8 mouse cellular contexts compared by ENCODE assay signal in genomic region chr14:122223461-122224102, GRCm38 (mm10). TPM values are rescaled to one million over a fixed set of nuclear protein-coding genes. Genes with fewer than 3 reads are reported as not detected.
A peak's percentile ranks its signal among the peaks of the same experiment; 100 is the strongest.
DNase-seq lines count a peak whose midpoint lies in the region; ATAC-seq and TF ChIP-seq lines count a peak whose summit lies in the region.

No protein-coding gene starts in this region.

- peak; percentile 93 for TF ChIP-seq CTCF in heart, adult 2 months (IDR thresholded peaks at IDR 0.05)
- TF ChIP-seq CTCF in kidney, adult 2 months (conservative IDR thresholded peaks at IDR 0.05; ENCODE audit: insufficient read depth, insufficient read length, low read depth, low read length), result peak; percentile 83

- DNase-seq in 3134 (ENCODE audit: extremely low read depth, insufficient read length, low spot score), result peak; percentile 15
- DNase-seq in adrenal gland, postnatal 14 days, result peak; percentile 81
- peak; percentile 72 for DNase-seq in heart, adult 2 months
- DNase-seq in kidney, adult 2 months, result peak; percentile 82
- peak; percentile 86 for DNase-seq in limb, embryonic 11.5 days (ENCODE audit: low spot score)
- DNase-seq in spleen, adult 18-20 months, result peak; percentile 20 to 66

- no peaks in the 10 kb centered on the region for H3K79me2 ChIP-seq in heart, adult 2 months (replicated peaks; ENCODE audit: control insufficient read depth, insufficient read depth, low read length)

- peaks cover 37% of the 10 kb centered on the region for H3K27me3 ChIP-seq in embryonic facial prominence, embryonic 12.5 days
- no peaks in the 10 kb centered on the region for H3K27me3 ChIP-seq in heart, adult 2 months (ENCODE audit: control insufficient read depth, insufficient read depth, low read length)
- no peaks in the 10 kb centered on the region for H3K27me3 ChIP-seq in kidney, adult 2 months (replicated peaks; ENCODE audit: control insufficient read depth, insufficient read depth, low read length)
- peaks cover 3% of the 10 kb centered on the region; the same call in 1 of the 2 replicates for H3K27me3 ChIP-seq in limb, embryonic 11.5 days (ENCODE audit: control insufficient read depth, insufficient read depth, low read length)
- H3K27me3 ChIP-seq in midbrain, embryonic 13.5 days, result peaks cover 43% of the 10 kb centered on the region

- no peaks in the 10 kb centered on the region for H3K9me3 ChIP-seq in embryonic facial prominence, embryonic 12.5 days
- no peaks in the 10 kb centered on the region for H3K9me3 ChIP-seq in limb, embryonic 11.5 days (ENCODE audit: control insufficient read depth, low read length)
- peaks cover 5% of the 10 kb centered on the region; the same call in 1 of the 2 replicates for H3K9me3 ChIP-seq in midbrain, embryonic 13.5 days

- intact Hi-C loops in heart, adult 2 months (cut with DNase I), result loop anchor here (1.0 to 5.0 kb wide), 3 partner anchors 415 to 1089 kb away; no protein-coding TSS in a partner anchor

- TF ChIP-seq EP300 in heart, adult 2 months (IDR thresholded peaks at IDR 0.05; ENCODE audit: insufficient read depth, low read depth, low read length), result peak; percentile 71; the same call in 1 of the 2 replicates

- ATAC-seq in embryonic facial prominence, embryonic 12.5 days (ENCODE audit: insufficient number of reproducible peaks, insufficient read depth, low FRiP score, low TSS enrichment), result peak; percentile 81
- peak; percentile 75 for ATAC-seq in limb, embryonic 11.5 days (ENCODE audit: insufficient number of reproducible peaks, low FRiP score, low TSS enrichment, low read depth)
- ATAC-seq in midbrain, embryonic 13.5 days, result peak; percentile 92

- H3K9ac ChIP-seq in embryonic facial prominence, embryonic 12.5 days, result no peak overlapping the region
- no peak overlapping the region for H3K9ac ChIP-seq in heart, adult 2 months (ENCODE audit: low read depth, low read length)
- H3K9ac ChIP-seq in limb, embryonic 11.5 days (ENCODE audit: low read length), result no peak overlapping the region
- H3K9ac ChIP-seq in midbrain, embryonic 13.5 days (replicated peaks), result no peak overlapping the region

- no peak overlapping the region for H3K4me3 ChIP-seq in embryonic facial prominence, embryonic 12.5 days
- H3K4me3 ChIP-seq in heart, adult 2 months, result peak overlapping the region; percentile 29; the same call in 1 of the 2 replicates
- peak overlapping the region; percentile 48; the same call in 1 of the 2 replicates for H3K4me3 ChIP-seq in kidney, adult 2 months (ENCODE audit: insufficient read depth, low read depth, low read length)
- no peak overlapping the region for H3K4me3 ChIP-seq in limb, embryonic 11.5 days (ENCODE audit: low read depth, low read length)
- no peak overlapping the region for H3K4me3 ChIP-seq in midbrain, embryonic 13.5 days (replicated peaks)

- no peak overlapping the region for H3K27ac ChIP-seq in embryonic facial prominence, embryonic 12.5 days
- no peak overlapping the region for H3K27ac ChIP-seq in heart, adult 2 months
- H3K27ac ChIP-seq in kidney, adult 2 months (ENCODE audit: insufficient read depth, low read depth, low read length), result no peak overlapping the region
- H3K27ac ChIP-seq in limb, embryonic 11.5 days (replicated peaks; ENCODE audit: low read depth, low read length), result no peak overlapping the region
- H3K27ac ChIP-seq in midbrain, embryonic 13.5 days, result 0 out of 2 replicates have a peak overlapping the region, but pooled peaks have one; percentile 37

- TF ChIP-seq POLR2A in heart, adult 2 months (IDR thresholded peaks at IDR 0.05; ENCODE audit: insufficient read depth, low read depth, low read length), result no peak
- no peak for TF ChIP-seq POLR2A in kidney, adult 2 months (IDR thresholded peaks at IDR 0.05; ENCODE audit: low read depth, low read length)

- H3K4me1 ChIP-seq in embryonic facial prominence, embryonic 12.5 days, result peaks cover 4% of the 10 kb centered on the region; the same call in 1 of the 2 replicates
- H3K4me1 ChIP-seq in heart, adult 2 months (ENCODE audit: control insufficient read depth, insufficient read depth, low read length), result no peaks in the 10 kb centered on the region
- no peaks in the 10 kb centered on the region for H3K4me1 ChIP-seq in kidney, adult 2 months (ENCODE audit: control insufficient read depth, insufficient read depth, low read length)
- H3K4me1 ChIP-seq in limb, embryonic 11.5 days (ENCODE audit: control insufficient read depth, insufficient read depth, low read length), result peaks cover 13% of the 10 kb centered on the region
- H3K4me1 ChIP-seq in midbrain, embryonic 13.5 days (replicated peaks), result peaks cover 31% of the 10 kb centered on the region

- H3K4me2 ChIP-seq in embryonic facial prominence, embryonic 12.5 days (replicated peaks), result no peak overlapping the region
- H3K4me2 ChIP-seq in limb, embryonic 11.5 days (ENCODE audit: low read depth, severe bottlenecking), result no peak overlapping the region
- H3K4me2 ChIP-seq in midbrain, embryonic 13.5 days (replicated peaks), result 0 out of 2 replicates have a peak overlapping the region, but pooled peaks have one; percentile 9

- H3K36me3 ChIP-seq in embryonic facial prominence, embryonic 12.5 days, result no peaks in the 10 kb centered on the region
- no peaks in the 10 kb centered on the region for H3K36me3 ChIP-seq in heart, adult 2 months (ENCODE audit: control insufficient read depth, insufficient read depth, low read length)
- no peaks in the 10 kb centered on the region for H3K36me3 ChIP-seq in kidney, adult 2 months (ENCODE audit: control insufficient read depth, insufficient read depth, low read length)
- no peaks in the 10 kb centered on the region for H3K36me3 ChIP-seq in limb, embryonic 11.5 days (ENCODE audit: control insufficient read depth, insufficient read depth, low read length)
- H3K36me3 ChIP-seq in midbrain, embryonic 13.5 days, result no peaks in the 10 kb centered on the region

- 20% methylated on average over 9 of the region's 9 CpGs for WGBS in embryonic facial prominence, embryonic 12.5 days
- WGBS in heart, adult 2 months, result 21% methylated on average over 9 of the region's 9 CpGs
- WGBS in kidney, adult 2 months, result 20% methylated on average over 9 of the region's 9 CpGs
- 23% methylated on average over 9 of the region's 9 CpGs for WGBS in limb, embryonic 11.5 days
- WGBS in midbrain, embryonic 13.5 days, result 25% methylated on average over 9 of the region's 9 CpGs

RNA-seq across cellular contexts. Expression of gene Clybl, which starts 42.1 kb away (rescaled TPM):
- 104 and 111 TPM in 2 replicates for total RNA-seq in adrenal gland, postnatal 14 days (2021)
- polyA plus RNA-seq in embryonic facial prominence, embryonic 12.5 days (2016; fragmentation: Nextera tagmentation; extraction: Ambion mirVana), result 23.1 and 23.8 TPM in 2 replicates
- total RNA-seq in heart, adult 2 months (2021), result 100 to 1,000 TPM; 115 to 131 TPM
- polyA plus RNA-seq in heart, adult 2 months (2012; rRNA removed), result 50.3 and 90.5 TPM in 2 replicates
- polyA plus RNA-seq in kidney, adult 2 months (2012; rRNA removed), result 62.1 and 66.7 TPM in 2 replicates
- polyA plus RNA-seq in limb, embryonic 11.5 days (2014; fragmentation: Nextera tagmentation; extraction: Ambion mirVana), result 27.9 and 28.1 TPM in 2 replicates
- polyA plus RNA-seq in midbrain, embryonic 13.5 days (2015; fragmentation: Nextera tagmentation; extraction: Ambion mirVana), result 23.9 and 24.1 TPM in 2 replicates

Comparison
In these comparisons a context has a peak if more than half of its experiments do, and no peak if none do; other contexts are left out.
1. DNase-seq: peak in every context shown above with its lines; median percentile 86 in limb, embryonic 11.5 days; 82 in kidney, adult 2 months; 81 in adrenal gland, postnatal 14 days; 72 in heart, adult 2 months; 43 in spleen, adult 18-20 months; 15 in 3134.
2. H3K4me3 ChIP-seq: peak in heart, adult 2 months (single experiment) and kidney, adult 2 months (single experiment); none in embryonic facial prominence, embryonic 12.5 days (single experiment), limb, embryonic 11.5 days (single experiment) and midbrain, embryonic 13.5 days (single experiment).
3. Peak in every context shown above with its lines, with median percentiles within 50 percentile points of each other: ATAC-seq.